Mouse (Mus musculus) ovary, postnatal 10 days (tissue): ENCODE data around the gene Mms19.
A peak's percentile ranks its signal among the peaks of the same experiment; 100 is the strongest.

Experiments used
- DNase-seq: peaks from one replicate; pipeline ENCODE4 v3.0.0; 2022; ENCODE audit warnings: low spot score

Gene Mms19

GRCm38 (mm10) chr19:41998770-41999548 is 18.0 kb upstream of the Mms19 start:
- no peak for DNase-seq

GRCm38 (mm10) chr19:41997090-41997489 is 16.1 kb upstream of the Mms19 start:
- DNase-seq: no peak

GRCm38 (mm10) chr19:41995483-41995882 is 14.5 kb upstream of the Mms19 start:
- DNase-seq: no peak

- DNase-seq: no peak
Measured at GRCm38 (mm10) chr19:41994023-41994422, 13.1 kb upstream of the Mms19 start.

GRCm38 (mm10) chr19:41993484-41993883 is 12.5 kb upstream of the Mms19 start:
- DNase-seq: peak; percentile 63

- no peak for DNase-seq
Measured at GRCm38 (mm10) chr19:41992971-41993370, 12.0 kb upstream of the Mms19 start.

GRCm38 (mm10) chr19:41991926-41992477 is 11.0 kb upstream of the Mms19 start:
- no peak for DNase-seq

GRCm38 (mm10) chr19:41989810-41990209 is 8.9 kb upstream of the Mms19 start:
- DNase-seq: no peak

GRCm38 (mm10) chr19:41987206-41987605 is 6.2 kb upstream of the Mms19 start:
- no peak for DNase-seq

GRCm38 (mm10) chr19:41985994-41986393 is 5.0 kb upstream of the Mms19 start:
- no peak for DNase-seq

- DNase-seq: no peak
Measured at GRCm38 (mm10) chr19:41982791-41983150, 1.8 kb upstream of the Mms19 start.

GRCm38 (mm10) chr19:41981931-41982790 is 1.2 kb upstream of the Mms19 start:
- DNase-seq: peak; percentile 38

GRCm38 (mm10) chr19:41981595-41981927 is 604 bp upstream of the Mms19 start, which contains the start of gene Ubtd1:
Gene Ubtd1, plus strand, starts transcription at chr19:41981763.
- no peak for DNase-seq

- DNase-seq: peak; percentile 20
Measured at GRCm38 (mm10) chr19:41980422-41980818, 537 bp downstream of the Mms19 start.

GRCm38 (mm10) chr19:41973891-41974794 is 6.8 kb downstream of the Mms19 start:
- DNase-seq: no peak

- DNase-seq: no peak
Measured at GRCm38 (mm10) chr19:41969618-41970017, 11.3 kb downstream of the Mms19 start.

GRCm38 (mm10) chr19:41953574-41953973 is 27.4 kb downstream of the Mms19 start:
- DNase-seq: no peak

- no peak for DNase-seq
Measured at GRCm38 (mm10) chr19:41952287-41952686, 28.7 kb downstream of the Mms19 start.

GRCm38 (mm10) chr19:41943841-41944240 is 37.1 kb downstream of the Mms19 start:
- DNase-seq: no peak

GRCm38 (mm10) chr19:41938539-41938938 is 42.4 kb downstream of the Mms19 start:
- no peak for DNase-seq

GRCm38 (mm10) chr19:41935921-41936320 is 45.0 kb downstream of the Mms19 start:
- DNase-seq: no peak

- DNase-seq: no peak
Measured at GRCm38 (mm10) chr19:41934124-41934523, 46.8 kb downstream of the Mms19 start.
